Mouse (Mus musculus) mouse trophoblast stem cell (cell line): ENCODE measurements around the gene Ahdc1.

Source experiments
- in situ Hi-C, 2 experiments: fragments of 300-500 bp; cut with MseI, MboI; formaldehyde crosslinking; loops; 2 replicates in 1 of 2; 3 replicates in 1 of 2; pipeline ENCODE4 v1.15.1; 2025

Ahdc1 gene

DNA sequence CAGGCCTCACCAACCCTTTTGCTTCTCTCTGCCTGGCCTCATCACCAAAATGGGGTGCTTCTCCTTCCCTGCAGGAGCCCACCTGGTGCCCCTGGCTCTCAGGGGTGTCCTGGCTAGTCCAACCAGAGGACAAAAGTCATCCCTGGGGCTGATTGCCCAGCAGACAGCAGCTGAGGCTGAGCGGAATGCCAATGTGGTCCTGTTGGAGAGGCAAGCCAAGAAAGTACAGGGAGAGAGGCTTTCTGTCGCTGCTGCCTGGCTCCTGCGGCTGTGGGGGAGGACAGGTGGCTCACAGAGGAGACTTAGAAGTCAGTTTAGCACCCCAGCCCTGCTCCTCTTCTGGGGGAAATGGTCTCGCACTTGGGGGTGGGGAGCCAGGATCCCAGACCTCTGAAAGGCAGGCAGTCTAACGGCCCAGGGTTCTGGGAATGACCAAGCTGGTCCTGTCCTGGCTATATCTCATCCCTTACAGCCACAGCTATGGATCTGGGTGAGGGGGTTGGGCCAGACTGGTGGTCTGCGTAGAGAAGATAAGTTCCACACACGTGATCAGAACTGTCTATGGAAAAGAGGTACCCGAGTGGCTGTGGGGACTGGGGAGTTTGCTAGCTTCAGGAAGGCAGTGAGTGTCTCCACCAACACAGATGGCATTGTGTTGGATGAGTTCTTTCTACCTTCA is 64.0 kb downstream of the Ahdc1 start:
- in situ Hi-C loops: no loop called here

DNA sequence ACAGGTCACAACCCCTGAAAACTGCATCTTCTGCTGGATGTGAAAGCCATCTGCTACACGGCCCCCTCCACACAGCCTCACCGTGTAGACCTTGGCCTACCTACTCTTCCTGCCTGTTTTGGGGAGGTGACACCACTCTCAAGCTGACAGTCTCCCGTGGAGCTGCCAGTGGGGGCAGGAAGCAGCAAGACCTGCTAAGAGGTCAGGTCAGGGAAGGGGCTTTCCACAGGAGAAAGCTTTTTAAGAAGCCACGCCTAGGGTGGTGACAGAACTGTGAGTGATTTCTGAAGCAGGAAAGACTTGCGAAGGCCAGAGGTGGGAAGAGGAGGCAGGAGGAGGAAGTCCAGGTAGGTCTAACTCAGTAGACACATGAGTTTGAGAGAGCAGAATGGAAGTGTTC is 67.9 kb downstream of the Ahdc1 start:
- in situ Hi-C loops: no loop called here

DNA sequence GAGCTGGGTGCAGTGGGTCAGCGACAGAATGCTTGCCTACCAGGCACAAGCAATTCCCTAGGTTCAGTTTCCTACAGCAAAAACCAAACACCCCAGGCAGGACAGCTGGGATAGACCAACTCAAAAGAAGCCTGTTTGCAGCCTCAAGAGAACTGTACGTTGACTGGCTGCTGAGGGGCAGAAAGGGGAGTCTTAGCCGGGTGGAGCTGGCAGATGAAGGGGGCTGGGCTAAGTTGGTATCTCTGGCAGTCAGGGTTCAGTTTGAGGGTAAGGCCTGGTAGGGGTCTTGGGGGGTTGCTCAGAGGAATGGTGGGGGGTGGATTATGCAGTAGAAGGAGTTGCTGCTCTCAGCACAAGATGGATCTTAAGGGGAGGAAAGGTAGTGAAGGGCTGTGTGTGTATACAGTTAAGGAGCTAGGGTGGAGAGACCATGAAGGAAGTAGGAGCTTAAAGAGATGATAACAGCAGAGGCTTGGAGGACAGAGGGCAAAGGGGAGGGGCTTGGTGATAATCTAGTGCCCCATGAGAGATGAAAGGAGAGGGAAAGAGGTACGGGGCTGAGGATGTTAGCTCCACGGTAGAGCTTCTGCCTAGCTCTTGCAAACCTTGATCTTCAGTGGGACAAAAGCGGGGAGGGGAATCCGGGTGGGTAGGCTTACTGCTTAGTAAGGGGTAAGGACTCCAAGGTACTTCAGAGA is 68.5 kb downstream of the Ahdc1 start:
- in situ Hi-C loops: no loop called here

- in situ Hi-C loops: no loop called here
These were observed 69.8 kb downstream of the Ahdc1 start for GRCm38 (mm10) chr4:133080862-133081261.

GRCm38 (mm10) chr4:133082216-133082773 is 71.2 kb downstream of the Ahdc1 start:
- in situ Hi-C loops: no loop called here

GRCm38 (mm10) chr4:133083991-133084861 is 73.2 kb downstream of the Ahdc1 start:
- in situ Hi-C loops: no loop called here

DNA sequence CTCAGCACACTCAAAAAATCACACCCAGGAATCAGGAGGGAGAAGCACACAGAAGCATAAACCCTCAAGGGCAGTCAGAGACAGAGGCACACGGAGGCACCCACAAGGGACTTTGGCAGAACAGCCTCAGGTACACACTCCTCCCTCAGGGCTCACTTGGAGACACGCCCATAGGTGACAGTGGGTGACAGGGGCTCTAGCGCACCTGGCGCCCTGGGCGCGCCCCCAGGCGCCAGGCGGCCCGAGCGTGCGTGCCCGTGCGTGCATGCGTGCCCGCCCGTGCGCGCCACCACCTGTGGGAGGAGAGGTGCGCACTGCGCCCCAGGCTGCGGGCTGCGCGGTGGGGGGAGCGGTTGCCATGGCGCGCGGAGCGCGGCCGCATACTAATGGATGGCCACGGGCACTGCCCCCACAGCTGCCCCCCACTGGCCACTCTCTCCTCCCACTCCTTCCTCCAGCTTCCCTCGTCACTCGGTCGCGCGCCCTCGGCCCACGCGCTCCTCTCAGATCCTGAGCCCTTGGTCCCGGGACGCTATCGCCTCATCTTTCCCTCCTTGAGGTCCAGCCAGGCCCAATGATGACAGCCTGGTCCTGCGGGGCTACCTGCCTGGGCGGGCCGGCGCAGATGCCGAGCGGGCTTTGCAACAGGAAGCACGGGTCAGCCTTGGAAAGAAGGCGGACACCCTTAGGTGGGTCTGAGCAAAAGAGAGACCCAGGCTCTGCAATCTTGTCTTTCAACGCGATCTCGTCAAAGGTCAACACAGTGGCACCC is 74.1 kb downstream of the Ahdc1 start:
- in situ Hi-C loops: no loop called here

DNA sequence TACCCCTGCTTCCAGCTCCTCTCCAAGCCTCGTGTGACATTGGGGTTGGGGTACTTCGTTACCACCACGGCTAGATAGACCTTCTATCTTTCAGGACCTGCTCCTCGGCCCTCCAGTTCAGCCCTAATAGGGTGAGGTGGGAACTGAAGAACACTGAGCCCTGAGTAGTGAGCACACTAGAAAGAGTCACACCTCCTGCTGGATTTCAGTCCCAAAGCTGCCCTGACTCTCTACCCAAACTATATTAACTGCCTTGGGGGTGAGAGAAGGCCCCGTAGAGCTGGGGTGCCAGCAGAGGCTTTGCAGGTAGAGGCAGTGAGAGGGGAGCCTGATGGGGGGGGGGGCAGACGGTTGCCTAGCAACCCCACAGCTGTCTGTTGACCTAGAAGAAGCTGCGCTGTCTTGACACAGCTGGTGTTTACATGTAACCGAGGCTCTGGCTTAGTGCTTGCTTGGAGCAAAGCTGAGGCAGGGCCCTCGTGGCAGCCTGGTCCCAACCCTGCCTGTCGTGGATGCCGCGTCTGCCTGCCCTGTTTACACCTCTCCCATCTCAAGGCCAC is 74.8 kb downstream of the Ahdc1 start:
- in situ Hi-C loops: no loop called here

DNA sequence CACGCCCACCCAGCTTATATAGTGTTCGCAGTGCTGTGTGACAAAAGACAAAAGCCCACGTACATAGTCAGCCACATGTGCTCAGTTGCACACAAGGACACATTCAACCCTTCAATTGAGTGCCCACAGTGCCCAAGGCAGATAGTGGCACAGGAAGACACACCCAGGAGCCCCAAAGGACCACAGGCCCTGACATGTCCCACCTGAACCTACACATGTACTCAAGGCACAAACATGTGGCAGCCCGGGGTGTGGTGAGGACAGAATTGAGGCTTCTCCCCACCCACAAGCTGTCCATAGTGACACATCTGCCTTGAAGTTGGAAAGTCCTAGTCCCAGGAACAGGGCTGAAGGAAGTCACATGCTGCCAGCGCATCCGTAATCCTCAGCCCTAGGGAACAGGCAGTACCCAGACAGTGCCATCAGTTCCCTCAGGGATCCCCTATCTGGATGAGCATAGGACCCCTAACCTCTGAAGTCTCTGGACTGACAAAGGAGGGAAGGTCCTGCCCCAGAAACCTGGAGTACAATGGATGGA is 76.2 kb downstream of the Ahdc1 start:
- in situ Hi-C loops: no loop called here

DNA sequence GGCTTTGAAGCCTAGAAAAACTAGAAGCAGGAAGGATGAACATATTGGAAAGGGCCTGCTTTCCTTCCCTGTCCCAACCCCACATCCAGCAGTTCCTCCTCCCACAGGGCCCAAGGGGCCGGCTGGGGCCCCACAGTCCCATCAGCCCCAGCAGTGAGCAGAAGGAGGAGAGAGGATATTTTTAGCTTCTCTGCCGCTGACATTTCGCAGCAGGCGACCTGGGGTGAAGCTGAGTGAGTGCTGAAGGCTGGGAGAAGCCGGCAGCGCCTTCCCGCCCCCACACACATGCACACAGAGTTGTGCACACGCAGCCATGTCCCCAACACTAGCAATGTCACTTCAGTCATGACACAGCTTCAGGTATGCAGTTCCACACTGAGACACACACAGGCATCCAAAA is 76.8 kb downstream of the Ahdc1 start:
- in situ Hi-C loops: no loop called here

DNA sequence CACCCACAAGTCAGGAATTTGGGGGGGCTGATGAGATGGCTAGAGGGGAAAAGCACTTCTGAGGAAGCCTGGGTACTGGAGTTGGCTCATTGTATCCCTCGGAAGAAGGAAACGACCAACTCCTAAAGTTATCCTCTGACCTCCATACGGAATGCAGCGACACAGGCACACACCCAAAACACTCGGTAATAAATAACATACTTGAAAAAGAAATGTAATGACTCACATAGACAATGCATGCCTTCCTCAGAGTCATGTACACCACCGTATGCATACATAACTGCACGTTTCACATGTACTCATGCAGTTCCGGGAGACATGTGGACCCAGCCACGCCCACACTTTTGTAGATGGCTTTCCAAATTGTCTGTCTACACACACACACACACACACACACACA is 78.3 kb downstream of the Ahdc1 start:
- in situ Hi-C loops: no loop called here

- in situ Hi-C loops: no loop called here
These were observed 78.7 kb downstream of the Ahdc1 start for GRCm38 (mm10) chr4:133089802-133090201.

- in situ Hi-C loops: no loop called here
These were observed 79.2 kb downstream of the Ahdc1 start for GRCm38 (mm10) chr4:133090276-133090719.

DNA sequence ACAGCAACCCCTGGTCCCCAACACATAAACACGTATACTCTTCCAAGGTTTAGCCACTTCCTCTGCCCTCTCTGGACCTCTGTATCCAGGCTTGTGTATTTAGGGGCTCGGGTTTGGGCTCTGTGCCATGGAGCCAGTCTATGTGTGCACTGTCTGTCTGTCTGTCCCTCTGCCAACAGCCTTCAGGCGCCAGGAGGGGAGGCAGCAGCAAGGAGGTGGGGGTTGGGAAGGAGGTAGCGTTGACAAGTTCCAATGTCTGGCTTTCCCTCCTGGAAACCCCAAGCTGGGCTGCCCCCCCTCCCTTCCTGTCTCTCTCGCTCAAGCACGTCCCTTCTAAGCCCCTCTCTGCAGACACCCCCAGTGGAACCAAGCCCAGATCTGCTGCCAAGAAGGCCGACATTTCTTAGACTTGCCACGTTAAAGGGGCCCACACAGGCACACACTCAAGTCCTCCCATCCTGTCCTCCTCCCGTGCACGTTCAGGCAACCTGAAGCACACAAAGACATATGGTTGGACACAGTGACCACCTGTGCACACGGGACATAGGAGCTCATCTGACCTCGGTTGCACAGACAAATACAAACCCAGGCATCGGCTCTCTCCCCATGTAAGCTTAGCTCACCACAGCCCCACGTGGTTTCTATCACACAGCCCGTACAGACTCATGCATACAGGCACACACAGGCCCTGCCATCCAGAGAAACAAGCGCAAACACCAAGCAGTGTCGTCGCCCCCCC is 79.8 kb downstream of the Ahdc1 start:
- in situ Hi-C loops: no loop called here

DNA sequence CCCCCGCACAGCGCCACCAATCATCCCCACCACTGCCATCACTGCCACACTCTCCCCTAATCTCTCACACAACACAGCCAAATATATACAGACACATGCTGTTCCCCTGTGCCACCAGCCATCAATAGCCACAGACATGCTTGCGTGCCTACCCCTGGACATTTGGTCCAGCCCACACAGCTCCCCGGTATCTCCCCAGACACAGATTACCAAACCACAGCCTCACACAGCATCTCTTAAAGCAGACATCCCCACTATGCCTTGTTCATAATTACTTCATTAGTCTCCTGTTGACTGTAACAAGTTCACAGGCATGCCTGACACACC is 80.4 kb downstream of the Ahdc1 start:
- in situ Hi-C loops: no loop called here

DNA sequence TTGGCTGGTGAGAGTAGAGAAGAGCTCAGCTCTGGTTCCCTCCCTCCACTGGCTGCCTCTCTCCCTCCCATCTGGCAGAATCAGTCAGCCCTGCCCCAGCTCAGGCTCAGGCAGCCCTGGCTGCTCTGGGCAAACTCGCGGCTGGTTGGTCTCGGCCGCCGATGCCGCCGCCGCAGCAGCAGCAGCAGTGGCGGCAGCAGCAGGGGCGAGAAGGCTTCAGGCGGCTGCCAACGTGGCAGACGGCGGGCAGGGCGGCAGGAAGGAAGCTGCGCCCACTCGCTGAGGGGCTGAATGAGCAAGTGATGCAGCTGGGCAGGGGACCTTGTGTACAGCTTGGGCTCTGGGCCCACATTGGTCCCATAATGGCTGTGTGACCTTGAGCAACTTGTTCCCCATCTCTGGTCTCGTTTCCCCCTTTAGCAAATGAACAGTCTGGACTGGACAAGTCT is 81.4 kb downstream of the Ahdc1 start:
- in situ Hi-C loops: no loop called here

- in situ Hi-C loops: no loop called here
These were observed 82.0 kb downstream of the Ahdc1 start for GRCm38 (mm10) chr4:133093056-133093455.

- in situ Hi-C loops: no loop called here
These were observed 82.5 kb downstream of the Ahdc1 start for GRCm38 (mm10) chr4:133093481-133094033.

GRCm38 (mm10) chr4:133094255-133094654 is 83.2 kb downstream of the Ahdc1 start:
- in situ Hi-C loops: no loop called here
